Mouse (Mus musculus) layer of hippocampus, postnatal 25 days (tissue): ENCODE results near the gene Dnajb12. TPM values are rescaled to one million over a fixed set of nuclear protein-coding genes. Genes with fewer than 3 reads are reported as not detected.
A peak's percentile ranks its signal among the peaks of the same experiment; 100 is the strongest.

Experiments used
- DNase-seq, 2 experiments: peaks; one replicate each; pipeline ENCODE4 v3.0.0; 2022; ENCODE audit warnings: mixed read lengths in 2 of 2, low spot score in 1 of 2; ENCODE audit errors: extremely low spot score in 1 of 2
- total RNA-seq, 2 experiments: library from RNA; stranded (reverse); gene quantifications; 2 replicates each; pipeline ENCODE4 v1.2.3; 2021

The Dnajb12 gene
- total RNA-seq, 2 experiments from 2014 or later = 53.3 to 54.0 TPM

DNA sequence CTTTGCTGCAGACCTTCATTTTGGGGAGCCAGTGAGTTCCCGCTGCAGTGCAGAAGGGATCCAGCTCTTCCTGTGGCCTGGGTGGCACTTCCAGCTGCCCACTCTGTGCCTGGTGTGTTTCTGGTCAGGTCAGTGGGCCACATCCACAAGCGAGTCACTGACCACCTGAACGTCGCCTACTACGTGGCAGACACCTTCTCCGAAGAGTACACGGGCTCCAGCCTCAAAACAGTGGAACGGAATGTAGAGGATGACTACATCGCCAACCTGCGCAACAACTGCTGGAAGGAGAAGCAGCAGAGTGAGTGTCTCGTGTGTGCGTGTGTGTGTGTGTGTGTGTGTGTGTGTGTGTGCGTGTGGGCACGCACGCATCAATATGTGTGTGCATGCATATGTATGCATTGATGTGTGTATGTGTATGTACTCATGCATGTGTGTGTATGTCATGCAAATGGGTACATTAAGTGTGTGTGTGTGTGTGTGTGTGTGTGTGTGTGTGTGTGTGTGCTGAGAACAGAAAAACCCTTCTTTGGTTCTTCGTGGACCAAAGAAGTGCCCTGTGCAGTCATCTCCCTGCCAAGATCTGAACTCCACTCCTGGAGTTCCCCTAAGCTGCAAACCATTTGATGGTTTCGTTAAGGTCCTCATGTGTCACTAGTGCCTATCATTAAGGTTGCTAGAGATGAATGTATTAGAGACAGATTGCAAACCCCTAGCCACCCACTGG, 16.3 kb downstream of the Dnajb12 start:
- no peak for DNase-seq

DNA sequence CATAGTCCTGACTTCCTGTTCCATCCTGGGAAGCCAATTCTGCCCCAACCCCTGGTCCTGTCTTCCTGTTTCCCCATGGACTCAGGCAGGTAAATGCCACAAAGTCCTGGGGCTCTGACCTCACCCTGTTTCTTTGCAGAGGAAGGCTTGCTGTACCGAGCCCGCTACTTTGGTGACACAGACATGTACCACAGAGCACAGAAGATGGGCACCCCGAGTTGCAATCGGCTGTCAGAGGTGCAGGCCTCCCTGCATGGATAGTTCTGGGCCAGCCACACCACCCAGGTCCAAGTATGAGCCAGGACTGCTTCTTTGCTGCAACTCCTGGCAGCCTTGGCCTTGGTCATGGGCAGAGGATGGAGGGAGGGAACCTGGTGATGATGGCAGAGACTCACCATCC, 16.9 kb downstream of the Dnajb12 start:
- no peak for DNase-seq

DNA sequence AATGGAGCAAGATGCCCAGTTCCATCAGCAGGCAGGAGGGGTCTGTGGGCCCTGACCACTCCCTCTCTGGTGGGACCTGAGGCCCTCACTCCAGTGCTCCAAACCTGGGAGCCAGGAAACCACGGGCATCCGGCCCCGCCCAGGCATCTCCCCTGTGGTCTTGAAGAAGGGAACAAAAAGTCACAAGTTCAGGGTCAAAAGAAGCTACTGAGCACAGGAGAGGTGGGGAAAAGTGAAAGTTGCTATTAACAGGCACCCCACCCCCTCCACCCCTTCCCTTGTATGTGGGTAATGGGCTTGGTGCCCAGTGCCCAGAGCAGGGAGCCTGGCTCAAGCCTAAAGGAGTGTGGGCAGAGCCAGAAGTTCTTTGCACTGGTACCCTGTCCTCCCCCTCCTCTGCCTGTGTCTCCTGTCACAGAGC, 17.6 kb downstream of the Dnajb12 start:
- no peak for DNase-seq

DNA sequence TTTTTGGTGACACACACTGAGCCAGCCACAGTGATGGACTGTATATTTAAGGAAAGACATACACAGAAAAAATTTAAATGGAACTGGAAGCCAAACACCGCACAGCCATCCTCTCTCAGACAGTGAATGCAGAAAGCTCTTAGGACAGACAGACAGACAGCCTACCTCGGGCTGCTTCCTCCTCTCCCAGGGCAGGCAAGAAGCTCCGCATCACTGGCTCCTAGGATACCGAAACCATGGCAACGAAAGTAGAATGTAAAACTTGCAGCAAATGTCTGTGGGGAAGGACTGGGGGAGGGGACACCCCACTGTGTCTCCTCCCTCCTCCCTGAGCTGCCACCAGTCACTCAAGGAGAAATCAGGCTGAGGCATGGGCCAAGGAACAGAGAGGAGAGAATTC, 18.2 kb downstream of the Dnajb12 start:
- DNase-seq = peak in 1 of 2 experiments; percentile 60

DNA sequence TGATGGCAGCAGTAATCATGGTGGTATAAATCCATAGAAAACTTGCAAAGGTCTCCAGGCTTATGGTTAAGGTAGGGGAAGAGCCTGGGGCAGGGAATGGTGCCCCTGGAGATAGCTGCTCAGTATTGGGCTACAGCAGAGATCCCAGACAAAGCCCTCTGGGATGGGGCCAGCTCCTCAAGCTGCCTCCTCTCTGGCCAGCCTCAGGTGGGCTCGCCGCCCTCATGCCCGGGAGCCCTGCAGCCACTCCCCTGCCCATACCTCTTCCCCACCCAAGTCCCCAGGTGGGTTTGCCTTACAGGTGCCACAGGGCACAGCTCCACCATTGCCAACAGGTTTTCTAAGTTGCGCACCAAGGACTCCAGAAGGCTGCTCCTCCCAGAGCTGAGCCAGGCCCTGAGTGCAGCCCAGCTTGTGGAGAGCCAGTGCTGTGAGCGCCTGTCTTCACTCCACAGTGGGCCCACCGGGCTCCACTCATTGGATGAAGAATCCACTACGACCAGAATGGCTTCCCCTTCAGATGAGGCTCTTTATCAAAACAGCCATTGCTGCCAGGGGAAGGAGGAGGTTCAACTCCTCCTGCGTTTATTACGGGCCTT, 18.9 kb downstream of the Dnajb12 start:
- DNase-seq = no peak

DNA sequence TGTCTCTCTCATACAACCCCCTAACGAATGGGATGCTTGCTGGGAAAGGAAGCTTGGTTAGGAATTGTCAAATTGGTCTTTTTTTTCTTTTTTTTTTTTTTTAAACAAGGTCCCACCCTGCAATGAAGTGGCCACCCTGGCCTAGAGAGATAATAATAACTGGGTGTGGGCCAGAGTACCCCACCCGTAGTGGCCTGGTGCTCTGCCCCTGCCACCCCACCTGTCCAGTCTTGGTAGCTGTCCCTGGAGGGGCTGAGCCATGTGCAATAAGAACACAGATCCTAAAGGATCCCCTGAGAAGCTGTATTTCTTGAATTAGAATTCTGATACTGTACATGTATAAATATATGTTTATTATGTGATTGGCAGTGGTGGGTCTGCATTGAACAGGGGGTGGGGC, 19.6 kb downstream of the Dnajb12 start:
- no peak for DNase-seq

DNA sequence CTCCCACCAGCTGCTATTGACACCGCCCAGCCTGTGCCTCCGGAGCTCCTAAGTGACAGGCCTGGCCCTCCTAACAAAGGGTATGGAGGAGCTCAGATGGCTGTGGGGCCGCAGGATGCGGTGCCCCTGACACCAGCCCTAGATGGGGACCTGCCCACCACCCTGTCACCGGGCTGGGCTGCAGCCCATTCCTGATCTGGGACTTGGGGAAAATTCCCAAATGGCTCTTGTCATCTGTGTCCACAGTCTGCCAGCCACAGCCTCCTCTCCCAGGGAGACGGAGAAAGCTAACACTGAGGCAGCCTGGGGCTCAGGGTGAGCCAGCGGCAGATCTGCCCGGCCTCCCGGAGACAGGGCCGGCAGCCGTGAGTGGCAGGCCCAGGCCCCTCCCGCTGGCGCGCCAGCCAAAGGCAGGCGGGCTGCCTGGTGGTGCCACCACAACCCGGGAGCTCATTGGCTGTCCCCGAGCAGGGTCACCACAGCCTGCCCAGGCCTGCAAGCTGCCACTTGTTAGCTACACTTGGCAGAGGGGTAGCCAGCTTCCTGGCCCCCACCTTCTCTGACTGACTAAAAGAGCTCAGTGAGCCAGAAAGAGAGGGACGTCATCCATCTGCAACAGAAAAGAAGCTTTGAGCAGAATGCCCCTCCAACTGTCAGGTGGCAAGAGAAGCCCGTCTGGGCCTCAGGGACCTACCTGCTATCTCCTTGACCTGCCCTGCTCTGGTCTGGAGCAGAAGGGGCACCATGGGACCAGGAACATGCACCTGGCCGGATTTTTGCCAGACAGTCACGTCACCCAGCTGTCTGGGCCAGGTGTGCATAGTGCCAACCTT, 20.2 kb downstream of the Dnajb12 start:
- DNase-seq = peak; percentile 73 to 80

DNA sequence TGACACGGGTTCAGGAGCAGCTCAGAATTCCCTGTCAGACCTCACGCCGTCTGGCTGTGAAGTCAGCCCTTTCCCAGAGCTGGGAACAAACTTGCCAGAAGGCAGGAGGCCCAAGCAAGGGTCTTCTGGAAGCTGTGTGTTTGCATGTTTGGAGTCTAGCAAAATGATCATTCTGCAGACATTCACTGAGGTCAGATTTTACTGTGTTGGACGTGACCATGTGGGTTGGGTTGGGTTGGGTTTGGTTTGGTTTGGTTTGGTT, 20.7 kb downstream of the Dnajb12 start:
- no peak for DNase-seq

DNA sequence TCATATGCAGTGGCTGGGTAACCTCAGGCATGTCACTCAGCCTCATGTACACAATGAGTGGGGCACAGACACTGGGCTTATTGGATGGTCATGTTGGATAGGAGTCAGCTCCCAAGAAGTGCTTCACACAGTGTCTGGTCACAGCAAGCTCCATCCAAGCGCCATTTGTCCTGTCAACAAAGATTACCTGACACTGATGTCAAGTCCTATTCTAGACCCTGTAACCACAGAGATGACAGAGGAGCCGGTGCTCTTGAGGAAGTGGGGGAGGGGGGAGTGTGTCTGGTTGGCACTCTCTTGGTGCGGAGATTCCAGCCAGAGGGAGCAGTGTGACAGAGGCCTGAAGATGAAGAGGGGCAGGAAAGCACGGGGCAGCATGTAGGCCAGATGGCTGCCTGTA, 21.6 kb downstream of the Dnajb12 start:
- DNase-seq = no peak

DNA sequence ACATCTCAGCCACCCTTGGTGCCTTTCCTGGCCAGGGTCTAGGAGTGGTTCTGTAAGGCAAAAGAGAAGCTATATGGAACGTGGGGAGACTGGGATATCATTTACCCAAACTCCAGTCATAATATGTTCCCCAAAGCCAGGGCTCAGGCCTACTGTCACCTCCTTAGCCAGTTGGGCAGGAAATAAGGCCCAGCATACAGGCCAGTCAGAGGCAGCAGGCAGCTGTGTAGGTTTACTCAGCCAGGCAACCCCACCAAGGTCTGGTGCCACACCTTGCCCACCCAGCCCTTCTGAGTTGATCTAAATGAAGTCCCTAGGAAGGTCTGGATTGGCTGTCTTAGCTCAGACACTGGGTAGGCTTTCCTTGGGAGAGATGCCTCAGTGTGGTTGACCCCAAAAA, 22.1 kb downstream of the Dnajb12 start:
- no peak for DNase-seq

DNA sequence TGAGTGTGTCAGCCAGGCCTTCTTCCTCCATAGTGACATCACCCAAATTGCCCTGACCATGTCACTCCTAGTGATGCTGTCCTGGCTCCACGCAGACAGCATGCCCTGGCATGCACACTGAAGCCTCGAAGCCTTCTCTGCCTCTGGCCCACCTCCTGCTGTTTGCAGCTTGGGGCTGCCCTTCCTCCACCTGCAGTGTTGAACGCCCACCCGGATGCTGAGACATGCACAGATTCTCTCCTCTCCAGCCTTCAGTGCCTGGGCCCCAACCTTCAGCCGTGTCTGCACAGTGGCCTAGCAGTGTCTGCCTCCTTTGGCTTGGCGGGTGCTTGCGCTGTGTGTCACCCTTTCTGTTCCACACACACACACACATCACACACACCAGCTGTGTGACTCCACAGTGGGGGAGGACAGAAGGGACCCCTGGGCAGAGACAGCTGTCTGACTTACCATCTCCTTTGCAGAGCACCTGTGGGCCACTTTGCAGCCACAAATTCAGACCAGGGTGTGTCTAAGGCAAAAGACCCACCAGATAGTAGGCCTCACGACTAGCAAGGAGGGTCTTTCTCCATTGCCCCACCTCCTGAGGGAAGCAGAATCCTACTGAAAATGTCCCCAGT, 22.7 kb downstream of the Dnajb12 start:
- no peak for DNase-seq

DNA sequence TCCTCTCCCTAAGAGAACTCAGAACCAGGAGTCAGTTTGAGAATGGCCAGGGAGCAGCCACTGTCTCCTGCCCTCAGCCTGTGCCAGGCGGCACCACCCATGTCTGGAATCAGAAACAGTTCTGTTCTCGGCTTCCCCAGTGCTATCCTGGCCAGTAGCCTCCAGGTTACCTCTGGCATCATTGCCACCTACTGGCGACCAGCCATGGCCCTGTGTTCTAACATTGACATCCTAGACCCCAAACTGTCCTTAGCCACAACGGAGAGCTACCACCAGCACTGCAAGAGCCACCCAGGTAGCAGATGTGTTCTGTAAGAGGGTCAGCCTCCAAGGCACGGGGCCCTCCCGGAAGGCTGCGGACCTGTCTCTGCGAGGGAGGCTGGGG, 23.2 kb downstream of the Dnajb12 start:
- no peak for DNase-seq

DNA sequence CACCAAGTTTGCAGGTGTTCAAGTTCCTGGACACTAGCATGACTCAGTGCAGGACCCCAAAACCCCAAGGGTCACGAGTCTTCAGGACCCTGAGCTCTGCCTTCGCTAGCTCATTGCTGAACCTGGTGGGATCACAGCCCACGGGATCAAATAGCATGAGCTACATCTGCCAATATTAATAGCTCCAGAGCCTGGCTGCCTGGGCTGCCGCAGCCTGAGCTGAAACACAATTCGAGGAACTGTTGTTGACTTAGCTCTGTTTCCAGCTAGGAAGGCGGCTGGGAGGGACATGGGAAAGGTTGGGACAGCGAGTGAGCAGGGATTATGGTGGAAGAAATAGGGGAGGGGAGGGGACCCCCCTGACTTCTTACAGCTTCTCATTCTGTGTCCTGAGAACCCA, 23.8 kb downstream of the Dnajb12 start:
- DNase-seq = no peak

DNA sequence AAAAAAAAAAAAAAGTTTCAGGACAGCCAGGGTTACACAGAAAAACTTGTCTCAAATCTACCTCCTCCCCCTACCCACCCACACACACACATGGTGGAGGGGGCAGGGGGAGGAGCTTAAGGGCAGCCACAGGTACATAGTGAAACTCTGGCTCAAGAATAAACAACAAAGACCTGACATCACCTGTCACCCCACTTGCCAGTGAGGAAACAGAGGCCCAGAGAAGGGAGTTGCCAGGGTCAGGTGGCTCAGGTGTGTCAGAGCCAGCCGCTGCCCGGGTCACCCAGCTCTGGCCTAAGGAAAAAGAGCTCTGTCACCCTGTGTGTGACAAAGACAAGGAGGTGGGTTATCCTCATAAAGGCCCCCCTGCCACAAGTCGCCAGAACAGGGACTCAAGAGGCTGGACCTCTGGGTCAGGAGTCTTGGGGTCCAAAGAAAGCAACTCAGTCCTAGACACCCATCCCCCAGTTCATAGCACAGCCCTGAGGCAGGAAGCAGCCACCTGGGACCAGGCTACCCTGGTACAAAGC, 27.8 kb downstream of the Dnajb12 start:
- DNase-seq = no peak

DNA sequence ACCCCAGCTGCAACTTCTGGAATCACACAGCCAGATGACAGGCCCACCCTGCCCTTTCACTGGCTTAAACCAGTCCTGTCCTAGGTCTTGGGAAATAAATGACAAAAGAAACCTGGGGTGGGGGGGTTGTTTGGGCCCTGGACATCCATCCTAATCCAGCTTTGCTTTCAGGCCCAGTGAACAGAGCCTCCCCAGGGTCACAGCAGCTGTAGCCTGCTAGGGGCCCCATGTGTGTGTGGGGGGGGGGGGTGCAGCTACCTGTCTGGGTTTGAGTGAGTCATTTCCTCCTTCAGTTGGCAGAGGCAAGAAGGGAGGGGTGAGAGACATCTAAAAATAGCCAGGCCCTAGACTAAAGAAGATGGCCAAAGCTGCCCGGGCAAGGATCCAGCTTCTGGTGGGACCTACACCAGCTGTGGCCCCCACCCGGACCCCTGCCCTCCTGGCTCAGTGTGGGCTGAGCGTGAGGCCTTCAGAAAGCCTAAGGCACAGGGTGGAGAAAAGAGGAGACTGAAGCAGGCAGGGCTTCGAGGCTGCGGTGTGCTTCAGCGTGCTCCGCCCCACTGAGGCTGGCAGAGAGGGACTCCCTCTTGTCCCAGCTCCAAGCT, 28.4 kb downstream of the Dnajb12 start:
- no peak for DNase-seq

DNA sequence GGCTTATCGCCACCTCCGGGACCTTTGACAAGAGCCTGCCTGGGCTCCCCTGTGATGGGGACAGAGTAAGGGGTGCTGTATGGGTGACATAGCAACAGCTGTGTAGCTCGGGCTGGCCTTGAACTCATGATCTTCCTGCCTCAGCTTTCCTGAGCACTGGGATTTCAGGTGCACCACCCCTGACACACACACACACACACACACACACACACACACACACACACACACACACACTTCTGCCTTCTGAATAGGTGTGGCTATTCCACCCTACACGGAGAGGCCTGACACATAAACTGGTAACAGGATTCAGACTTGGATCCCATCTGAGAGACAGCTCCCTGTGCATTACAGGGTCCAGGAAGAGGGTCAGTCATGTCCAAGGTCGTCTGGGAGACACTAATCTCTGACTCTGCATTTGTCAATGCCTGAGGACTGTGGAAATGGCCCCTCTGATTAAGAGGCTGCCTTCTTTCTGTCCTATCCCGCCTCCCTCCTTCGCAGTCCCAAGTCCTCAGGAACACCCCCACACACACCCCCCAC, 29.5 kb downstream of the Dnajb12 start:
- no peak for DNase-seq

DNA sequence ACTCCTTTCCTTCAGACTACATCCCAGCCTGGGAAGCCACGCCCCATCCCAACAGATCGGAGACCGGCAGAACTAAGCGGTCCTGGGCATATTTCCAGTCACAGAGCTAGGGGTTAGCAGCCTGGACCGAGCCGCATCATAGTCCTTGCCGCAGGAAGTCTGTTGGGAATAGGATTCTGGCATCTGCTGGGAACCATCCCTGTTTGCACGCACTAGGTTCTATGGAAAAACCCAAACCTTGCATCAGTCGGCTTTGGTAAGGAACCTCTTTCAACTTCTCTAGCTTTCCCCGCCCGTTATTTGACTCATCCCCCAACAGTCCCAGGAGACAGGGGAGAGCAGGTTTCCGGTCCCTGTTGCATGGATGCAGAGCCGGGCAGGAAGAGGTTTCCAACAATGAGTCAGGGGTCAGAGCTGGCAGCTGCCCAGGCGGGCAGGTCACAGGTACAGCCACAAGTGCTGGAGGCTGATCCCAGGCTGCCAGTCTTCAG, 30.0 kb downstream of the Dnajb12 start:
- no peak for DNase-seq

DNA sequence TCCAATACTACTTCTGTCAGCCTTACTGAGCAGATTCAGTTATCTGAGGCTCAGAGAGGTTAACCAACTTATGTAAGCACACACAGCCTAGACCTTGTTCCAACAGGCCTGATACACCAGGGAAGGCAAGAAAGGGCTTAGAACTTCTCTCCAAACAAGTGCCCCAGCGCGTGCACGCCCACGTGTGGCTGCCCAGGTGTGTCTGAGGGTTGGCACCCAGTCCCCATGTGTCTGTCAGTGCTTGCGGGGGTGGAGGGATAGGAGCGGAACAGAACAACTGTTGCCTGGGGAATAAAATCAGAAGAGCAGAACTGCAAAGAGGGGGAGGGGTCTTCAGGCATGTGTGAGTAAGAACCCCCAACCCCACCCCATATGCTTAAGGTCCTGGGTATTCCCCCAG, 31.7 kb downstream of the Dnajb12 start:
- DNase-seq = peak in 1 of 2 experiments; percentile 35

DNA sequence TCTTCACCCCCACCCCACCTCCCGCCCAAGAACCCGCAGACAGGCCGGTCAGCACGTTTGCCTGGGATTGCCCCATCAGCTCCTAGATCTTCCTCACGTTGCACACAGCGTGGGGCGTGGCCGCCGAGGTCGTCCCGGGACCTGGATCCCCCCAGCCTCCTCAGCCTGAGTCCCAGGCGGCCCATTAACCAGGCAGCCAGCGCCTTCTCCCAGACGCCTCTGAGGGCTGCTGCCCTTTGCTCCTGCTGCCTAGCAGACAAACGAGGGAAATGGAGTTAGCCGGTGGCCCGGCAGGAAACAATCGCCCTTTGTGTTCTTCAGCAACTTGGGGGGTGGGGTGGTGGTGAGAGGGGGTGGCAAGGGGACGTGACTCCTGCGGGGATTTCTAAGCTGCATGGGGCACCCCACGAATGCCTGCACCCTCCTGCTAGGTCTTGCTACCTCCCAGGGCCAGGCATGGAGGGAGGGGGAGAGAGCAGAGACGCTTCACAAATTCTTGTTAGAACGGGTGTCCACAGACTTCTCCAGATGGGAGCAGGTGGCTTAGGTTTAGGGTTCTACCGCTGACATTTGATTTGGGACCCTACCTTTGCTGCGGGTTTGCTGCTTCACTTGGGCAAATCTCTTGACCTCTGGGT, 32.3 kb downstream of the Dnajb12 start:
- no peak for DNase-seq
